Mouse (Mus musculus) forebrain, embryonic 11.5 days (tissue): ENCODE results near the gene Mfsd4a. TPM values are rescaled to one million over a fixed set of nuclear protein-coding genes. Genes with fewer than 3 reads are reported as not detected.

Experiments
- ATAC-seq: fragments of 200-750 bp; cut with Nextera tagmentation; replicated peaks from 2 replicates; pipeline ENCODE4 v1.8.0; 2017; ENCODE audit warnings: moderate TSS enrichment; ENCODE audit not compliant: low FRiP score
- DNase-seq: peaks from one replicate; pipeline ENCODE4 v3.0.0-alpha.2; 2017; ENCODE audit warnings: low spot score
- H3K27ac ChIP-seq: fragments of 300-500 bp; sonication (generic); 2 replicates; pipeline ENCODE4 v1.5.1; 2014; ENCODE audit warnings: low read depth, low read length
- H3K27me3 ChIP-seq: fragments of 300-500 bp; sonication (generic); 2 replicates; pipeline ENCODE4 v1.6.1; 2014; ENCODE audit warnings: mild to moderate bottlenecking, low read length, mixed read lengths; ENCODE audit not compliant: control insufficient read depth, insufficient read depth
- H3K36me3 ChIP-seq: fragments of 300-500 bp; sonication (generic); 2 replicates; pipeline ENCODE4 v1.6.1; 2014; ENCODE audit warnings: mild to moderate bottlenecking, low read length, moderate library complexity, mixed read lengths; ENCODE audit not compliant: control insufficient read depth, insufficient read depth
- H3K4me1 ChIP-seq: fragments of 300-500 bp; sonication (generic); replicated peaks from 2 replicates; pipeline ENCODE4 v1.6.1; 2014; ENCODE audit warnings: low read length, mixed read lengths; ENCODE audit not compliant: control insufficient read depth, insufficient read depth
- H3K4me2 ChIP-seq: fragments of 300-500 bp; sonication (generic); 2 replicates; pipeline ENCODE4 v1.6.1; 2014; ENCODE audit warnings: low read depth, mild to moderate bottlenecking, low read length, moderate library complexity, mixed read lengths; ENCODE audit not compliant: severe bottlenecking
- H3K4me3 ChIP-seq: fragments of 300-500 bp; sonication (generic); 2 replicates; pipeline ENCODE4 v1.5.1; 2014; ENCODE audit warnings: low read depth, low read length
- H3K9ac ChIP-seq: fragments of 300-500 bp; sonication (generic); 2 replicates; pipeline ENCODE4 v1.6.1; 2014; ENCODE audit warnings: low read length
- H3K9me3 ChIP-seq: fragments of 300-500 bp; sonication (generic); 2 replicates; pipeline ENCODE4 v1.6.1; 2016; ENCODE audit warnings: low read length, mixed read lengths; ENCODE audit not compliant: control insufficient read depth
- WGBS: fragments of 180-500 bp; shearing (Covaris S2); extraction: QIAGEN DNeasy Blood & Tissue Kit; methylation state at CpG from one replicate; pipeline ENCODE4 v1.1.7; 2014; 5-methylcytosine and 5-hydroxymethylcytosine counted together
- polyA plus RNA-seq: library from polyadenylated mRNA; unstranded; fragments of >200 nt; fragmentation: Nextera tagmentation; extraction: Ambion mirVana; gene quantifications from 2 replicates; pipeline ENCODE4 v1.2.1, GENCODE M21; 2014

Mfsd4a gene
- polyA plus RNA-seq, 1 experiment from 2014 or later, result 13.6 TPM

- Histone ChIP-seq H3K4me1 (no peaks in the 10 kb centered on the region), H3K9ac (no peak overlapping the region), H3K4me3 (no peak overlapping the region), H3K4me2 (no peak overlapping the region), H3K27me3 (peaks cover 3% of the 10 kb centered on the region), H3K27ac (no peak overlapping the region), H3K9me3 (no peaks in the 10 kb centered on the region), H3K36me3 (no peaks in the 10 kb centered on the region)
- 76% methylated on average over 6 of the region's 6 CpGs for WGBS
- DNase-seq (no peak), ATAC-seq (no peak)
These were observed 5.9 kb downstream of the Mfsd4a start for GRCm38 (mm10) chr1:132061750-132062541.

DNA sequence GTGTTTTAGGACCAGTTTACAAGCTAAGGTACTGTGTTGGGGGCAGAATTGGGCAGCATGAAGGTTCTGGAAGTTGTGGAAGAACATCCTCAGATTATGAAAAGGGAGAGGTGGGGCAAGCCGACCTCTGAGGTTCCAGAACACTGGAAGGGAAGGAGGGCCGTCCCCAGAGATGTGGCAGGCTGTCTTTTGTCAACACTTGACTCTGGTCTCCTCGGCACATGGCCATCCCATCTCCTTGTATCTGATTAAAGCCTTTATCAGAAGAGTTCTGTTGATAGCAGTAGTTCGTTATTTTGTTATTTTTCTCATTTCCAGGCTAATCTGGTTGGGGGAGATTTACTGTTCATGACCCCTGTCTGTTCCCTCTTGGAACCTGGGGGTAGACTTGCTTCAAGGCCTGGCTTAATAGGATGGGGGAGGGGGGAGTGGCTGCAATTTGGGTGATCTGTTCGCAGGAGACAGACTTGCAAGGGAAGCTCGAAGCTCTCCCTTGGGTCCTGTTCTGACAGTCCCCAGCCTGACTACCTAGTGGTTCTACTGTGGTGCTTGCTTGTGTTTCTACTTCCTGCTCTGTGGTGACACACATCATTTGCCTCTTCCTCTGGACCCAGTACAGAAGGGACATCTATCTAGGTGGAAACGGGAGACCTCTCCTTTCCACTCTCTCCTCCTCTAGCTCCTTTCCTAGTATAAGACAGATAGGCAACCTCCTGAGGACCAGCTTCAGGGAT is 7.7 kb downstream of the Mfsd4a start:
- Histone ChIP-seq H3K36me3 (no peaks in the 10 kb centered on the region), H3K27me3 (no peaks in the 10 kb centered on the region), H3K9ac (no peak overlapping the region), H3K4me2 (no peak overlapping the region), H3K4me3 (no peak overlapping the region), H3K9me3 (no peaks in the 10 kb centered on the region), H3K4me1 (no peaks in the 10 kb centered on the region), H3K27ac (no peak overlapping the region)
- 75% methylated on average over 7 of the region's 7 CpGs for whole genome bisulfite sequencing
- no peak for ATAC-seq
- DNase-seq, result no peak

- H3K27me3 ChIP-seq, result no peaks in the 10 kb centered on the region
- no peak overlapping the region for H3K9ac ChIP-seq
- H3K9me3 ChIP-seq, result no peaks in the 10 kb centered on the region
- 93% methylated on average over 5 of the region's 5 CpGs for WGBS
- ATAC-seq, result no peak
- DNase-seq, result no peak
- no peak overlapping the region for H3K4me2 ChIP-seq
- H3K4me3 ChIP-seq, result no peak overlapping the region
- H3K27ac ChIP-seq, result no peak overlapping the region
- H3K36me3 ChIP-seq, result no peaks in the 10 kb centered on the region
- H3K4me1 ChIP-seq, result no peaks in the 10 kb centered on the region
These were observed 9.3 kb downstream of the Mfsd4a start for GRCm38 (mm10) chr1:132058558-132058957.

GRCm38 (mm10) chr1:132055054-132055664 is 12.7 kb downstream of the Mfsd4a start:
- ATAC-seq, result no peak
- no peaks in the 10 kb centered on the region for H3K9me3 ChIP-seq
- H3K36me3 ChIP-seq, result no peaks in the 10 kb centered on the region
- H3K4me3 ChIP-seq, result no peak overlapping the region
- H3K9ac ChIP-seq, result no peak overlapping the region
- H3K4me1 ChIP-seq, result no peaks in the 10 kb centered on the region
- no peak for DNase-seq
- no peak overlapping the region for H3K27ac ChIP-seq
- WGBS, result 82% methylated on average over 7 of the region's 7 CpGs
- H3K27me3 ChIP-seq, result no peaks in the 10 kb centered on the region
- H3K4me2 ChIP-seq, result no peak overlapping the region

DNA sequence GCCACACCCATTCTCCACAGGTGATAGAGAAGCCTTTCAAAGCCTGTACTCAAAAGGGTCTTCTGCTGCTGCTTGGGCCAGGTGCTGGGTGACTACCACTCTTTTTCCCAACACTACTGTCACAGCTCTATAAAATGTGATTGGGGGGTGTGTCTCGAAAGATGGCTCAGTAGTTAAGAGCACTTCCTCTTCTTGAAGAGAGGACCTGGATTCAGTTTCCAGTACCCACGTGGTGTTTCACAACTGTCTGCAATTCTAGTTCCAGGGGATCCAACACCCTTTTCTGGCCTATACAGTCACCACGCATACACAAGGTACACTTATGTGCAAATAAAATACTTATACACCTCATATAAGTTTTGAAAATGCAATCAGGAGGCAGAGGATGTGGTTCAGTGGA is 13.5 kb downstream of the Mfsd4a start:
- H3K4me2 ChIP-seq, result no peak overlapping the region
- no peak for ATAC-seq
- no peaks in the 10 kb centered on the region for H3K27me3 ChIP-seq
- no peaks in the 10 kb centered on the region for H3K36me3 ChIP-seq
- H3K4me3 ChIP-seq, result no peak overlapping the region
- H3K9me3 ChIP-seq, result no peaks in the 10 kb centered on the region
- 87% methylated on average over 3 of the region's 3 CpGs for WGBS
- no peak overlapping the region for H3K9ac ChIP-seq
- no peak for DNase-seq
- no peaks in the 10 kb centered on the region for H3K4me1 ChIP-seq
- H3K27ac ChIP-seq, result no peak overlapping the region

DNA sequence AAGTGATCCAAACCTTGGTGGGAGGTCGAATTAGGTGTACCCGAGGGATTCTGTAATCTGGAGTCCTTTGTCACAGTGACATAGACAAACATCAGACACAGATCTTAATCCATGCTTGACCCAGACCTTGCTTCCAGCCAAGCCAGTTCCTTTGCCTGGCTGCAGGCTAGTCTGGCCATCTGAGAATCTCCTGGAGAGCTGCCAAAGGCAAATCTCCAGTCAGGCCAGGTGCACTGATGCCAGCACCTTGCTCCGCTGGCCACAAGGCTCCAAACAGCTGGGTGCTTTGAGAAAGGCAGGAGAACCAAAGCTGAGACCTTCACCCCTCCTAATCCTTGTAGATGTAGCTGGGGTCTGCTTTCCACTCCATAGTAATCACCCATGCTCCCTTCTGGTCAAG is 16.1 kb downstream of the Mfsd4a start:
- H3K4me3 ChIP-seq, result no peak overlapping the region
- 95% methylated on average over 3 of the region's 3 CpGs for WGBS

DNA sequence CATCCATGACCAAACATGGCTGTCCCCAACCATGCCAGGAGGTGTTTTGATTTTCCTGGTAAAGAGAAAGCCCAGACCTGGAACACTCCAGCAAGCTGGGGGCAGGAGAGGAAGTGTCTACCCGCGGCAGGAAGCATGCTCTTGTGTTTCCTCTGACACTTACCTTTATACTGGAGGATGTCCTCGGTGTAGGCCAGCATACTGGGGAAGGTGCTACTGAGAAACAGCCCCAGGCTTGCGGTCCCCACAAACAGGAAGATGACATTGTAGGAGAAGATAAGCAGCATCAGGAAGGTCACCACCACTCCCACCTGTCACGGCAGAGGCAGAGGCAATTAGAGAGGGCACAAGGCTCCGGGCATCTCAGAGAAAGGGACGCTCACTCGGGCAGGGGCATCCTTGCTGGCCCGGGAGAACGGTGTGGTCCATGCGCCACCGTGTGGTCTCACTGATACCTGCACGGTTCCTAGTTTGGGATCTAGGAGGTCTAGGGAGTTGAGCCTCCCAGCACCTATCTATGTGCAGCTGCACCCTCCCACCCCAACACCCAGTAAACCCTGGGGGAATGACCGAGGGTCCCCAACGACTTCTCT is 21.6 kb downstream of the Mfsd4a start:
- 30% methylated on average over 15 of the region's 15 CpGs for WGBS
- DNase-seq (peak; percentile 78), ATAC-seq (no peak)

More for the DNA sequence above, 16.1 kb downstream of the Mfsd4a start:
- H3K9me3 ChIP-seq, result no peaks in the 10 kb centered on the region
- H3K4me2 ChIP-seq, result no peak overlapping the region
- ATAC-seq, result no peak
- H3K4me1 ChIP-seq, result no peaks in the 10 kb centered on the region
- DNase-seq, result no peak
- no peak overlapping the region for H3K9ac ChIP-seq
- H3K27ac ChIP-seq, result no peak overlapping the region
- no peaks in the 10 kb centered on the region for H3K36me3 ChIP-seq
- no peaks in the 10 kb centered on the region for H3K27me3 ChIP-seq

DNA sequence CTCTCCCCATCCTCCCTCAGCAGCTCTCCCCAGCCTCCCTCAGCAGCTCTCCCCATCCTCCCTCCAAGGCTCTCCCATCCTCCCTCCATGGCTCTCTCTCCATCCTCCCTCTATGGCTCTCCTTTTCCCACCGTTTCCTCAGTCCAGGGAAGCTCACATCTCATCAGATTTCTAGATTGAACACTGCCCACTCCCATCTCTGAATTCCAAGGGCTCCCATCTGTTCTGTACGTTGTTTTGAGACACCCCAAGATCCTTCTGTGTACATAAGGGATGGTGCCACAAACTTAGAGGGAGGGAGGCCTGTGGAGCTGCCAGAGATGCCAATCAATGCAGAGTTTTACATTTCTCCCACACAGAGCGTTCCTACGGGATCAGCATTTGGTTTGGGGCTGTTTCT is 24.1 kb downstream of the Mfsd4a start:
- no peaks in the 10 kb centered on the region for H3K27me3 ChIP-seq
- ATAC-seq, result no peak

More for the DNA sequence above, 21.6 kb downstream of the Mfsd4a start:
- no peaks in the 10 kb centered on the region for H3K9me3 ChIP-seq
- H3K9ac ChIP-seq, result no peak overlapping the region
- no peaks in the 10 kb centered on the region for H3K36me3 ChIP-seq
- no peaks in the 10 kb centered on the region for H3K27me3 ChIP-seq
- no peaks in the 10 kb centered on the region for H3K4me1 ChIP-seq
- H3K4me3 ChIP-seq, result no peak overlapping the region
- no peak overlapping the region for H3K4me2 ChIP-seq
- H3K27ac ChIP-seq, result no peak overlapping the region

More for the DNA sequence above, 24.1 kb downstream of the Mfsd4a start:
- no peak for DNase-seq
- H3K27ac ChIP-seq, result no peak overlapping the region
- H3K36me3 ChIP-seq, result no peaks in the 10 kb centered on the region
- H3K9ac ChIP-seq, result no peak overlapping the region
- no peak overlapping the region for H3K4me3 ChIP-seq
- 71% methylated on average over 4 of the region's 4 CpGs for WGBS
- no peaks in the 10 kb centered on the region for H3K4me1 ChIP-seq
- H3K9me3 ChIP-seq, result no peaks in the 10 kb centered on the region
- no peak overlapping the region for H3K4me2 ChIP-seq
